Mouse (Mus musculus): ENCODE data around the gene Nr1i3.

The Nr1i3 gene

GRCm38 (mm10) chr1:171250680-171251593, 37.2 kb downstream of the Nr1i3 start, which contains the start of gene Ndufs2:
Gene Ndufs2, minus strand, starts transcription at chr1:171251388.
- TF ChIP-seq GATA4 (IDR thresholded peaks at IDR 0.05; ENCODE audit: insufficient replicate concordance, low read length), result no peak

GRCm38 (mm10) chr1:171251594-171252324, 38.0 kb downstream of the Nr1i3 start:
- TF ChIP-seq GATA4 (IDR thresholded peaks at IDR 0.05; ENCODE audit: insufficient replicate concordance, low read length), result no peak

DNA sequence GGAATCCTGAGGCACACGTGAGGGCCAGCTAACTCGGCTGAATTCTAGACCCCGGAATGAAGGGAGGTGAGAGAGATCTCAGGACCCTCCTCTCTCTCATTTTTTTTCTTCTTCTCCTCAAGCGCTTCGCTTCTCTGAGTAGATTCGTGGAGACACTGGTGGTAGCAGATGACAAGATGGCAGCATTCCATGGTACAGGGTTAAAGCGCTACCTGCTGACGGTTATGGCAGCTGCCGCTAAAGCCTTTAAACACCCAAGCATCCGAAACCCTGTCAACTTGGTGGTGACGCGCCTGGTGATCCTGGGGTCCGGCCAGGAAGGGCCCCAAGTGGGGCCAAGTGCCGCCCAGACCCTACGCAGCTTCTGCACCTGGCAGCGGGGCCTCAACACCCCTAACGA, 38.6 kb downstream of the Nr1i3 start:
- TF ChIP-seq GATA4 (IDR thresholded peaks at IDR 0.05; ENCODE audit: insufficient replicate concordance, low read length), result no peak

- no peak for TF ChIP-seq GATA4 (IDR thresholded peaks at IDR 0.05; ENCODE audit: insufficient replicate concordance, low read length)
These were observed 42.5 kb downstream of the Nr1i3 start for GRCm38 (mm10) chr1:171256095-171256818.

DNA sequence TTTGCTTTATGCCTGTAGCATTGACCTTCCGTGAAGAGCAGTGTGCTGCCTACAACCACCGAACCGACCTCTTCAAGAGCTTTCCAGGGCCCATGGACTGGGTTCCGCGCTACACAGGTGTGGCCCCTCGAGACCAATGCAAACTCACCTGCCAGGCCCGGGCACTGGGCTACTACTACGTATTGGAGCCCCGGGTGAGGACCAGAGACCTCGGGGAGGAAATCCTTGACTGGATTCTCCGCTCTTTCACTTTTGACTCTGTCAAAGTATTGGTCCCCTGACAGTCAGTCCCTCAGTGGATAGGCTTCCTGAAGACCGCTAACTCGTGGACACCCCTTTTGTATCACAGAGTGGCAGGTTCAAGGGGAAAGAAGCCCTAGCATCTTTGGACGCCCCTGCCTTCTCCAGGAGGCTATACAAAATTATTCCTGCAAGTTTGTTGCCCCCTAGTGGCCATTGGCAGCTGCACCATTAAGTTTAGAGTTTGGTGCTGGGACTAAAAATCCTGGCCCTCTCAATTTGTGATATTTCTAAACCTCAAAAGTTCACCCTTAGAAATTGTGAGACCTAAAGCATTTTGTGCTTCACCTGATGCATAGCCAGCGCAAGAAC, 43.3 kb downstream of the Nr1i3 start:
- TF ChIP-seq GATA4 (IDR thresholded peaks at IDR 0.05; ENCODE audit: insufficient replicate concordance, low read length), result no peak

DNA sequence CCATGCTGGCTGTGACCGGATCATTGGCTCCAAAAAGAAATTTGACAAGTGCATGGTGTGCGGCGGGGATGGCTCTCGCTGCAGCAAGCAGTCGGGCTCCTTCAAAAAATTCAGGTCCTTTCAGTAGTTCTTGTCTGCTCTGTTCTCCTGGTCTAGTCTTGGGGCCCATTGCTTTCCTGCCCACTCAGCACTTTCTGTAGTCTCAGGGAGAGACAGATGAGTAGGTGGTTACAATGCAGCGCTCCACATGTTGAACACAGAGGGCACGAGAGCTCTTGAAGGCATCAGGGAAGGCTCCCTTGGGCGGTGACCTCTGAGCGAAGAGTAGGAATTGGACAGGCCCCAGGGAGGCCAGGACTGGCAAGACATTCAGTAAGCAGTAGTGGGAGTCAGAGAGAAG, 44.0 kb downstream of the Nr1i3 start:
- no peak for TF ChIP-seq GATA4 (IDR thresholded peaks at IDR 0.05; ENCODE audit: insufficient replicate concordance, low read length)

DNA sequence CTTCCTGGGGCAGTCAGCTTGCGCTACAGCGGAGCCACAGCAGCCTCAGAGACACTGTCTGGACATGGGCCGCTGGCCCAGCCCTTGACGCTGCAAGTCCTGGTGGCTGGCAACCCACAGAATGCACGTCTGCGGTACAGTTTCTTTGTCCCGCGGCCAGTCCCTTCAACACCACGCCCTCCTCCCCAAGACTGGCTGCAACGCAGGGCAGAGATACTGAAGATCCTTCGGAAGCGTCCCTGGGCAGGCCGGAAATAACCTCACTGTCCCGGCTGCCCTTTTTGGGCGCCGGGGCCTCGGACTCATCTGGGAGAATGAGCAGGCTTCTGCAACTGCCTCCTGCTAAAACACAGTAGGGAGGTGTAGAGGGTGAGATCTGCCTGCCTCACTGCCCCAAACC, 45.2 kb downstream of the Nr1i3 start:
- TF ChIP-seq GATA4 (IDR thresholded peaks at IDR 0.05; ENCODE audit: insufficient replicate concordance, low read length), result no peak

DNA sequence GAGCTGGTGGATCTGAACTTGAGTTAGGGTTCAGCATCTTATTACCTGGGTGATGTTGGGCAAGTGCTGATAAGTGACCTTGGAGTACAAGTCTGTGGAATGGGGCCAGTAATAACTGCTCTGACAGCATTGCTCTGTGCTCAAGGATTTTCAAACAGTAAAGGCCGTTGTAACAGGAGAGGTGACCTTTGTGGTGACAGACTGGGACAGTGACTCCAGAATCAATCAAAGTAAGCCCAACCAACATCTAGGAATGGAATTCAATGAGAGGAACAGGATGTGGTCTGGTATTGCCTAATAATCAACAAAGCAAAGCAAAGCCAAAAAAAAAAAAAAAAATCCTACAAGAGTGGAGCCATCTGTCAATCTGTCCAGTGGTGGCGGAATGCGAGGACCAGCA, 46.5 kb downstream of the Nr1i3 start:
- TF ChIP-seq GATA4 (IDR thresholded peaks at IDR 0.05; ENCODE audit: insufficient replicate concordance, low read length), result no peak

GRCm38 (mm10) chr1:171262594-171263130, 48.9 kb downstream of the Nr1i3 start:
- TF ChIP-seq GATA4 (IDR thresholded peaks at IDR 0.05; ENCODE audit: insufficient replicate concordance, low read length), result no peak

GRCm38 (mm10) chr1:171263185-171263611, 49.4 kb downstream of the Nr1i3 start:
- no peak for TF ChIP-seq GATA4 (IDR thresholded peaks at IDR 0.05; ENCODE audit: insufficient replicate concordance, low read length)

- TF ChIP-seq GATA4 (IDR thresholded peaks at IDR 0.05; ENCODE audit: insufficient replicate concordance, low read length), result no peak
These were observed 50.1 kb downstream of the Nr1i3 start for GRCm38 (mm10) chr1:171263666-171264461.

DNA sequence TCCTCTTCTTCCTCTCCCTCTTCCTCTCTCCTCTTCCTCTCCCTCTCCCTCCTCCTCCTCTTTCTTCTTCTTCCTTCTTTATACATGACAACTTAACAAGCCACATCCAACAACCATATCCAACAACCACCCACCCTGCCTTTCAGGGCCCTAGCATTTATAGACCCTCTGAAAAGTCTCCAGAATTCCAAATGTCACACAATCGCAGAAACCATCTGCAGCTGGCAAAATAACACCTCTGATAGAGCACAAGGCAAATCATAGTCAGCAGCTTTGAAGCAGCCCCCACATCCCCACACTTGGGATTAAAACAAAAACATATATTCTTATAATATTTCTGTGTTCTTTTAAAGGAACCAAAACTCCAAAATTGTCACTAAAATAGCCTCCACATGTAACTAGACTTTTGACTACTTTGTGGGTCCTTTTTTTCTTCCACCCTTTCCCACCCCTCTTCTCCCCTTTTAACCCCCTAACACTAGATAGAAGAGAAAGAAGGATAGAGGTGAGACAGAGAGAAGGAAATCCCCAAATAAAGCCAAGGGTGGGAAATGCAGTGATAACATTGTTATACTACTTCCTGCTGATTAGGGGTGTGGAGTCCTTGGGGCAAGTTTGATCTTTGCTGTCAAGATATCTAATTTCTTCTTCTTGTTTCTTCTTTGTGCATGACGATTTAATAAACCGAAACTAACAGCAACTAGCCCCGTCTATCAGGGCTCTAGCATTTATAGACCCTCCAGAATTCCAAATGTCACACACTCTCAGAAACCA, 52.4 kb downstream of the Nr1i3 start:
- peak; percentile 92 for TF ChIP-seq GATA4 (IDR thresholded peaks at IDR 0.05; ENCODE audit: insufficient replicate concordance, low read length)

DNA sequence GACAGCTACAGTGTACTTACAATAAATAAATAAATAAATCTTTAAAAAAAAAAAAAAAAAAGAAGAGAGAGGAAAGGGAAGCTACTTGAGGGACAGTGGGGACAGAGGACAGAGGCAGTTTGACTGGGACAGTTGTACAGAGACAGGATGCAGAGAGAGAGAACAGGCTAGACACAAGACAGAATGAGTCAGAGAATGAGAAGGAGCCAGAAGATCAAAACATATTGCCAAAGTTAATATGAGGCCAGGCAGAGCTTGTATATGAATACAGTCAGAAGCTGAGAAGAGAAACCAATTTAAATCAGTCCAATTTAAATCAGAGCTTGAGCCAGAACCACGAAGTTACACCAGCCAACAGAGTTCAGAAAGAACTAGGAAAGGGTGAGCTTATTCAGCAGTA, 54.6 kb downstream of the Nr1i3 start:
- no peak for TF ChIP-seq GATA4 (IDR thresholded peaks at IDR 0.05; ENCODE audit: insufficient replicate concordance, low read length)

All from liver, adult (tissue).